Mouse (Mus musculus): ENCODE data around the gene Cdk14. TPM values are rescaled to one million over a fixed set of nuclear protein-coding genes. Genes with fewer than 3 reads are reported as not detected.

Gene Cdk14
- polyA plus RNA-seq, 1 experiment from 2014 or later = 19.7 TPM

DNA sequence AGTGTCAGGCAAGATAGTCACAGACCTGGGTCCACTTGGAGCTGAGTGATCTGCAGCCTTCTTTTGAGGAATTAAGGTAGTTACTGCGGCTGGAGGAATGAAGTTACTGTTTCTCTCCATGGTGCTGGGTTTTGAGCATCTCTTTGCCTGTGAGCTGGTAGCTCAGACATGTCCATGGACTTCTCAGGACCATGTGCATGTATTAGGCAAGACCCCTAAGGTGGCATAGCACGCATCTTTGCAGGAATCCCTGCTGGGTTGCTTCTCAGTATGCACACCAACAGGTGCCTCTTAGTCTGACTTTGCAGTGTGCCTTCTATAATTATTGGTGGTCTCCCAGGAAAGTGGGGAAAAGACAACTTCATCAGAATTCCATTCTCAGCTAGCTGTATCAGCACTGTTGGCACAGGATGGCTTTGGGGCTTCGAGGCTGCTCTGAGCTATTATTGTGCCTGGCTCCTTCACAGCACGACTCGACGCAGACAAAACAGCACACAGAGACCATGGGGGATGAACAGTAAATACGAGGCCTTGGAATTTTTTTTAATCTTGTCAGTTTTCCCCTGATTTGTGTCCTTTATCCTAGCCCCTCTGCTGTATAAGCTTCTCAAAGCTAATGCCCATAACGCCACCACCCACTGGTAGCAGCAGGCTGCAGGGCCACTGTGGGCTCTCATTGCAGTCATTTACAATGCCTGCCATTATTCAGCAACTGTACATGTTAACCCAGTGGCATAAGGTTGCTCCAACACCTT is 618.8 kb downstream of the Cdk14 start:
- no peaks in the 10 kb centered on the region for H3K9me3 ChIP-seq (ENCODE audit: low read length)
- DNase-seq (ENCODE audit: low spot score) (no peak), ATAC-seq (no peak)
- no peaks in the 10 kb centered on the region for H3K4me1 ChIP-seq (ENCODE audit: insufficient read depth, low read depth, low read length)
- no peak overlapping the region for H3K4me3 ChIP-seq (ENCODE audit: low read depth, low read length)
- H3K9ac ChIP-seq (replicated peaks; ENCODE audit: low read depth) = no peak overlapping the region
- no peak for TF ChIP-seq CTCF (IDR thresholded peaks at IDR 0.05)
- no peak for TF ChIP-seq EP300 (IDR thresholded peaks at IDR 0.05)
- no peak overlapping the region for H3K4me2 ChIP-seq (replicated peaks; ENCODE audit: low read depth, low read length)
- no peaks in the 10 kb centered on the region for H3K27me3 ChIP-seq (replicated peaks; ENCODE audit: insufficient read depth, low read length)
- no peak overlapping the region for H3K27ac ChIP-seq (ENCODE audit: low read length)
- no peaks in the 10 kb centered on the region for H3K36me3 ChIP-seq (ENCODE audit: insufficient read depth, low read length)
- 85% methylated on average over 8 of the region's 8 CpGs for WGBS

DNA sequence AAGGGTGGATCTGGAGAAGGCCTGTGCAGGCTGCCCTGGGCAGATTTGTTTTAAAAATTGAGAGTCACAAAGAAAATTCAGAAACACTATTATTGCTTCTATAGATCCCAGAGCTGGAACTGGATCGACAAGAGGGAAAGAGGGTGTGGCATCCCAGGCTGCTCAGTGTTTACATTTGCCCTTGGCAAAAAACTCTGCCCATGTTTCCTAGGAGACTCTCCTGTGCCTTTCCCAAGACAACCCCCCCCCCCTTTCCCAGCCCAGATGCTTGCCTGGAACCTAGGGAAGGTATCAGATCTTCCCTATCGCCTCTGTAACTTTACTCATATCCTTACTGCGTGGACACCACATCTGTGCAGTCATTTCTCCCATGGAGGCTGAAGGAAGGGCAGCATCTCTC is 628.9 kb downstream of the Cdk14 start:
- Histone ChIP-seq H3K27me3 (replicated peaks; ENCODE audit: insufficient read depth, low read length) (no peaks in the 10 kb centered on the region), H3K36me3 (ENCODE audit: insufficient read depth, low read length) (no peaks in the 10 kb centered on the region), H3K27ac (ENCODE audit: low read length) (no peak overlapping the region), H3K4me1 (ENCODE audit: insufficient read depth, low read depth, low read length) (no peaks in the 10 kb centered on the region), H3K4me3 (ENCODE audit: low read depth, low read length) (no peak overlapping the region), H3K4me2 (replicated peaks; ENCODE audit: low read depth, low read length) (no peak overlapping the region), H3K9ac (replicated peaks; ENCODE audit: low read depth) (no peak overlapping the region), H3K9me3 (ENCODE audit: low read length) (no peaks in the 10 kb centered on the region)
- 46% methylated on average over 3 of the region's 3 CpGs for WGBS
- no peak for DNase-seq (ENCODE audit: low spot score)
- TF ChIP-seq CTCF (IDR thresholded peaks at IDR 0.05) = no peak
- TF ChIP-seq EP300 (IDR thresholded peaks at IDR 0.05) = no peak
- no peak for ATAC-seq

DNA sequence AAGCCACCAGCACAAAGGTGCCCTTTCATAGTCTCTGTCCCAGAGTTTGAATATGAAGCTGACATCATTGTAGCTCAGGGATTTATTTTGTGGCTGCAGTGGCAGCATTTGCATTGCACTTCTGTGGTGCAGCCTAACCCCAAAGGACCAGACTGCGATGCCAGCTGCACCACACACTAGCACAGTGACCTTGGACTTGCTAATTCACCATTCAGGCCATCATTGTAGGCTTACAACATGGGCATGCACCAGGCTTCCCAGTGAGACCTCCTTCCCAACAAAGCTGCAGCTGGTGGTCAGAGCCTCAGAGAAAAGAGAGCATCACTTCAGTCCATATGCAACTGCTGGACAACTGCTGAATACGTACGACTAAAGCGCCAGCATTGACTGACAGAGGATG is 629.8 kb downstream of the Cdk14 start:
- no peak overlapping the region for H3K9ac ChIP-seq (replicated peaks; ENCODE audit: low read depth)
- H3K4me1 ChIP-seq (ENCODE audit: insufficient read depth, low read depth, low read length) = no peaks in the 10 kb centered on the region
- ATAC-seq (no peak), DNase-seq (ENCODE audit: low spot score) (no peak)
- no peaks in the 10 kb centered on the region for H3K36me3 ChIP-seq (ENCODE audit: insufficient read depth, low read length)
- TF ChIP-seq EP300 (IDR thresholded peaks at IDR 0.05) = no peak
- no peak for TF ChIP-seq CTCF (IDR thresholded peaks at IDR 0.05)
- WGBS = 92% methylated on average over 4 of the region's 4 CpGs
- no peaks in the 10 kb centered on the region for H3K9me3 ChIP-seq (ENCODE audit: low read length)
- H3K4me3 ChIP-seq (ENCODE audit: low read depth, low read length) = no peak overlapping the region
- H3K4me2 ChIP-seq (replicated peaks; ENCODE audit: low read depth, low read length) = no peak overlapping the region
- H3K27ac ChIP-seq (ENCODE audit: low read length) = no peak overlapping the region
- no peaks in the 10 kb centered on the region for H3K27me3 ChIP-seq (replicated peaks; ENCODE audit: insufficient read depth, low read length)

DNA sequence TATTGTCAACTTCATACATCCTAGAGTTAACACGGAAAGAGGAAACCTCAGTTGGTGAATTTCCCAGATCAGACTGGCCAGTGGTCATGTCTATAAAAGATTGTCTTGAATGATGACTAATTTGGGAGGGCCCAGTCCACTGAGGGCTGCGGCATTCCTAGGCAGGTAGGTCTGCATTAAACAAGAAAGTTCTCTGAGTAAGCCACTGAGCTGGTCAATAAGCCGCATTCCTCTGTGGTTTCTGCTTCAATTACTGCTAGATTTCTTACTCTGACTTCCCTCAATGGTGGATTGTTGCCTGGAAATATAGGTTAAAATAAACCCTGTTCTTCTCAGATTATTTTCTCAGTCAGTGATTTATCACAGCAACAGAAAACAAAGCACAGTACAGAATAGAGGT is 631.6 kb downstream of the Cdk14 start:
- Histone ChIP-seq H3K9me3 (ENCODE audit: low read length) (no peaks in the 10 kb centered on the region), H3K27me3 (replicated peaks; ENCODE audit: insufficient read depth, low read length) (no peaks in the 10 kb centered on the region), H3K4me2 (replicated peaks; ENCODE audit: low read depth, low read length) (no peak overlapping the region), H3K27ac (ENCODE audit: low read length) (no peak overlapping the region), H3K9ac (replicated peaks; ENCODE audit: low read depth) (no peak overlapping the region), H3K36me3 (ENCODE audit: insufficient read depth, low read length) (no peaks in the 10 kb centered on the region), H3K4me1 (ENCODE audit: insufficient read depth, low read depth, low read length) (no peaks in the 10 kb centered on the region), H3K4me3 (ENCODE audit: low read depth, low read length) (no peak overlapping the region)
- 87% methylated on average over 3 of the region's 3 CpGs for WGBS
- DNase-seq (ENCODE audit: low spot score) (no peak), ATAC-seq (no peak)
- TF ChIP-seq EP300 (IDR thresholded peaks at IDR 0.05) (no peak), CTCF (IDR thresholded peaks at IDR 0.05) (no peak)

DNA sequence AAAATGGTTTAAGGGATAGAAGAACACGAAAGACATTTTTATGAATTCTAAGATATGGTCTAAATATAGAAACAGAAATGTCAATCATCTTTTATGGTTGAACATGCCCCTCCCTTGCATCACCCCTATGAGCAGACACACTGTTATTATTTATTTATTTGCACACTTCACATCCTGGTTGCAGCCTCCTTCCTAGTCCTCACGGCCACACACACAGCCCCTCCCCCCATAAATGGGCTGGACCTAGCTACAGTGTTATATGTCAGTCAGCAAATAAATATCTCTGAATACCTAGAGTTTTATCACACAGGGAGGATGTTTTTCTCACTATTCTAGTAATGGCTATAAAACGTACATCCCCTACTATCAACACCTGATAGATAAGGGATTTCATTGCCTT is 633.3 kb downstream of the Cdk14 start:
- Histone ChIP-seq H3K4me2 (replicated peaks; ENCODE audit: low read depth, low read length) (no peak overlapping the region), H3K27me3 (replicated peaks; ENCODE audit: insufficient read depth, low read length) (no peaks in the 10 kb centered on the region), H3K4me1 (ENCODE audit: insufficient read depth, low read depth, low read length) (no peaks in the 10 kb centered on the region), H3K4me3 (ENCODE audit: low read depth, low read length) (no peak overlapping the region), H3K9me3 (ENCODE audit: low read length) (no peaks in the 10 kb centered on the region), H3K36me3 (ENCODE audit: insufficient read depth, low read length) (no peaks in the 10 kb centered on the region), H3K9ac (replicated peaks; ENCODE audit: low read depth) (no peak overlapping the region), H3K27ac (ENCODE audit: low read length) (no peak overlapping the region)
- no peak for ATAC-seq
- no peak for DNase-seq (ENCODE audit: low spot score)
- WGBS = 58% methylated on average over 3 of the region's 3 CpGs
- TF ChIP-seq CTCF (IDR thresholded peaks at IDR 0.05) (no peak), EP300 (IDR thresholded peaks at IDR 0.05) (no peak)

DNA sequence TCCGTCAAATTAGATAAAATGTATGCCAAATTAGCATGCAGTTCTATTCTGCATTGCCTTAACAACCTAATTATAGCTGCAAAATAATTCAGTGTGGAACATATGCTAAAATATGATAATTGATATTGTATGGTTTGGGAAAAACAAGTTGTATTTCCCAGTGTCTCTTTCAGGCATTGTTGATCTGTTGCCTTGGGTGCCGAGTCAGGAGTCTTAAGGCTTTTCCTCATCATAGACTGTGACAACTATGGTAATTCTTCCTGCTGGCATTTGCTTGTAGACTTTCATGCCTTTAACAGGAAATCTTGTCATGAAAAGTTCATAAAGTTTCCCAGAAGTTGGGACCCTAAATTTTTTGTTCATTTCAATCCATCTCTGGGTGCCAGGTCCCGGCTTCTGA is 641.8 kb downstream of the Cdk14 start:
- no peaks in the 10 kb centered on the region for H3K36me3 ChIP-seq (ENCODE audit: insufficient read depth, low read length)
- no peak overlapping the region for H3K4me2 ChIP-seq (replicated peaks; ENCODE audit: low read depth, low read length)
- no peaks in the 10 kb centered on the region for H3K4me1 ChIP-seq (ENCODE audit: insufficient read depth, low read depth, low read length)
- H3K9me3 ChIP-seq (ENCODE audit: low read length) = no peaks in the 10 kb centered on the region
- TF ChIP-seq EP300 (IDR thresholded peaks at IDR 0.05) (no peak), CTCF (IDR thresholded peaks at IDR 0.05) (no peak)
- no peak for ATAC-seq
- no peak overlapping the region for H3K4me3 ChIP-seq (ENCODE audit: low read depth, low read length)
- H3K27me3 ChIP-seq (replicated peaks; ENCODE audit: insufficient read depth, low read length) = no peaks in the 10 kb centered on the region
- H3K9ac ChIP-seq (replicated peaks; ENCODE audit: low read depth) = no peak overlapping the region
- WGBS = 88% methylated on average over 3 of the region's 3 CpGs
- no peak for DNase-seq (ENCODE audit: low spot score)
- H3K27ac ChIP-seq (ENCODE audit: low read length) = no peak overlapping the region

DNA sequence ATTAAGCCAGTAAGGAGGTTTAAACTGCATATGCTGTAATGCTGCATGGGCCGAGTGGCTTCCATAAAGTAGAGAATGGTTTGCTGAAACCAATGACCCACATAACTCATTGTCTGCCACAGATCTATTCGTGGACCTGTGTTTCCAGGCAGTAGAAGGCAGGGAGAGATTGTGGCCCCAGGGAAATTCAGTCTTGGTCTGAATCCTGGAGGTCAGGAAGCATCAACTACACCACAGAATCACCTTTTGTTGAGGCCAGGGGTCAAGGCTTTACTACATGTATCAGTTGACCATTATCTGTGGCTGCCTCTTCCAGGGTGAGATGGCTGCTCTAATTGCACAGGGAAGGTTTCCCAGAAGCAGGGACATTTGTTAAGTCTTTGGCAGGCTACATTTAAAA is 643.6 kb downstream of the Cdk14 start:
- Histone ChIP-seq H3K9ac (replicated peaks; ENCODE audit: low read depth) (no peak overlapping the region), H3K4me3 (ENCODE audit: low read depth, low read length) (no peak overlapping the region), H3K27me3 (replicated peaks; ENCODE audit: insufficient read depth, low read length) (no peaks in the 10 kb centered on the region), H3K27ac (ENCODE audit: low read length) (no peak overlapping the region), H3K4me2 (replicated peaks; ENCODE audit: low read depth, low read length) (no peak overlapping the region), H3K4me1 (ENCODE audit: insufficient read depth, low read depth, low read length) (no peaks in the 10 kb centered on the region), H3K36me3 (ENCODE audit: insufficient read depth, low read length) (no peaks in the 10 kb centered on the region), H3K9me3 (ENCODE audit: low read length) (no peaks in the 10 kb centered on the region)
- no peak for DNase-seq (ENCODE audit: low spot score)
- WGBS = 66% methylated on average over 2 of the region's 2 CpGs
- TF ChIP-seq EP300 (IDR thresholded peaks at IDR 0.05) (no peak), CTCF (IDR thresholded peaks at IDR 0.05) (no peak)
- ATAC-seq = no peak
